9 mouse cellular contexts compared by ENCODE assay signal in the genomic region with DNA sequence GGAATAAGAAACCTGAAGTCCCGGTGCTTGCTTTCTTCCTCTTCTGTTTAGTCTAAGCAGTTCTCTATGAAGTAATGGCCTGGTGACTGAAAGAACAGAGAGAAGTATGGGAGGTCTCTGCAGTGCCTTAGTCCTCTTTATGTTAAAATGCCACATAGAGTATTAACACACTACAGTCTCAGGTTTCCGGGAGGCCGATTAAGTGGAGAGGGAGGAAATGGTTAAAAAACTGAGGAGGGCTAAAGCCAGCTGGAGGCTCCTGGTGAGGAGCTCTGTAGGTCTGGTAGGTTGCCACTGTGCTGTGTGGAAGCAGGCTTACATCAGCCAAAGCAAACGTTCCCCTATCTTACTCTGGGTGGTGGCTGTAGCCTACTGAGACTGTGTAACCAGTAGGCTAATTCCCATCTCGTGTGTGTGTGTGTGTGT. TPM values are rescaled to one million over a fixed set of nuclear protein-coding genes. Genes with fewer than 3 reads are reported as not detected.
DNase-seq lines count a peak whose midpoint lies in the region; ATAC-seq and TF ChIP-seq lines count a peak whose summit lies in the region.
"Had no signal": no experiment of that assay in that cellular context is flagged by ENCODE, and none has a peak within 500 bp of the region (broad histone marks: within the 10 kb centered on the region; RNA-seq: fewer than 3 reads in every experiment).

No protein-coding gene starts in this region.

- H3K4me1 ChIP-seq in bone marrow macrophage, adult 2 months (ENCODE audit: control insufficient read depth, insufficient read depth, low read length): peaks cover 63% of the 10 kb centered on the region
- H3K4me1 ChIP-seq in heart, embryonic 11.5 days (ENCODE audit: control insufficient read depth, insufficient read depth, low read length): peaks cover 49% of the 10 kb centered on the region
- H3K4me1 ChIP-seq in liver, embryonic 13.5 days (replicated peaks): peaks cover 38% of the 10 kb centered on the region

- H3K9me3 ChIP-seq in heart, embryonic 11.5 days (replicated peaks; ENCODE audit: control insufficient read depth, low read length): no peaks in the 10 kb centered on the region
- H3K9me3 ChIP-seq in liver, embryonic 13.5 days (replicated peaks): no peaks in the 10 kb centered on the region

- H3K27me3 ChIP-seq in heart, embryonic 11.5 days (ENCODE audit: control insufficient read depth, insufficient read depth, low read length): no peaks in the 10 kb centered on the region
- H3K27me3 ChIP-seq in liver, embryonic 13.5 days: no peaks in the 10 kb centered on the region

- no peak for TF ChIP-seq CTCF in gastrocnemius, adult 2 months (IDR thresholded peaks at IDR 0.05)
- TF ChIP-seq CTCF in bone marrow macrophage, adult 2 months (IDR thresholded peaks at IDR 0.05; ENCODE audit: low read depth, low read length): no peak

- H3K9ac ChIP-seq in heart, embryonic 11.5 days (ENCODE audit: low read depth, low read length): no peak overlapping the region
- H3K9ac ChIP-seq in liver, embryonic 13.5 days: no peak overlapping the region
- H3K9ac ChIP-seq: liver, embryonic 14.5 days had no signal

- peak overlapping the region; percentile 78 for H3K27ac ChIP-seq in gastrocnemius, adult 2 months
- peak overlapping the region; percentile 100 for H3K27ac ChIP-seq in bone marrow macrophage, adult 2 months (ENCODE audit: insufficient read depth, low read depth, low read length)
- H3K27ac ChIP-seq in heart, embryonic 11.5 days (ENCODE audit: low read depth, low read length): peak overlapping the region; percentile 12
- H3K27ac ChIP-seq in liver, embryonic 13.5 days: peak overlapping the region; percentile 39; the same call in 1 of the 2 replicates
- H3K27ac ChIP-seq: liver, embryonic 14.5 days had no signal

- 17% methylated on average over 5 of the region's 5 CpGs for WGBS in heart, embryonic 11.5 days (ENCODE audit: insufficient replicate concordance)
- 21% methylated on average over 5 of the region's 5 CpGs for WGBS in liver, embryonic 13.5 days (ENCODE audit: insufficient replicate concordance)

- intact Hi-C loops in gastrocnemius, adult 2 months (cut with DNase I): no loop called here

- no peak for TF ChIP-seq POLR2A in bone marrow macrophage, adult 2 months (IDR thresholded peaks at IDR 0.05; ENCODE audit: borderline replicate concordance, low read depth, low read length)

- ATAC-seq in heart, embryonic 11.5 days (replicated peaks; ENCODE audit: insufficient number of reproducible peaks, low FRiP score, low TSS enrichment): 0 out of 2 replicates have a peak, but pooled peaks have one; percentile 55
- ATAC-seq in liver, embryonic 13.5 days (ENCODE audit: low read depth): peak; percentile 60; the same call in 1 of the 2 replicates

- DNase-seq in gastrocnemius, adult 2 months: peak; percentile 65
- no peak for DNase-seq in gastrocnemius, adult 8-10 months (ENCODE audit: low spot score in 2 of 2)
- no peak for DNase-seq in liver, embryonic 13.5 days
- DNase-seq in urinary bladder, postnatal 10 days (ENCODE audit: low spot score): no peak
- no peak for DNase-seq in spleen, adult 12 weeks (ENCODE audit: low spot score)
- DNase-seq in T-cell, adult 2 months (ENCODE audit: low spot score): no peak

- H3K36me3 ChIP-seq in heart, embryonic 11.5 days (ENCODE audit: control insufficient read depth, insufficient read depth, low read length): no peaks in the 10 kb centered on the region
- no peaks in the 10 kb centered on the region for H3K36me3 ChIP-seq in liver, embryonic 13.5 days

- H3K4me2 ChIP-seq in heart, embryonic 11.5 days: no peak overlapping the region
- no peak overlapping the region for H3K4me2 ChIP-seq in liver, embryonic 13.5 days

- peak overlapping the region; percentile 35 for H3K4me3 ChIP-seq in gastrocnemius, adult 2 months
- peak overlapping the region; percentile 19 for H3K4me3 ChIP-seq in bone marrow macrophage, adult 2 months (ENCODE audit: insufficient read depth, low read length)
- H3K4me3 ChIP-seq in heart, embryonic 11.5 days (ENCODE audit: low read depth, low read length): no peak overlapping the region
- no peak overlapping the region for H3K4me3 ChIP-seq in liver, embryonic 13.5 days (replicated peaks)

RNA-seq across cellular contexts. Expression of a gene that starts 18.9 kb away (rescaled TPM):
- 10 to 100 TPM in 1 of 2 experiments, 1 to 10 TPM in 1; 9.7 to 10.8 TPM for total RNA-seq in gastrocnemius, adult 2 months (2021)
- total RNA-seq in gastrocnemius, adult 8-10 months (2022): 1 to 10 TPM; 7.6 to 9.3 (median 9.0) TPM
- 62.9 and 69.2 TPM in 2 replicates for polyA plus RNA-seq in bone marrow macrophage, adult 2 months (2012; ENCODE audit: insufficient read depth, insufficient read length, missing spikeins)
- polyA plus RNA-seq in heart, embryonic 11.5 days (2014; fragmentation: Nextera tagmentation; extraction: Ambion mirVana): 21.5 and 23.7 TPM in 2 replicates
- polyA plus RNA-seq in liver, embryonic 13.5 days (2015; fragmentation: Nextera tagmentation; extraction: Ambion mirVana): 7.5 and 10.4 TPM in 2 replicates

RNA-seq across cellular contexts. Expression of a gene that starts 19.8 kb away (rescaled TPM):
- total RNA-seq in gastrocnemius, adult 2 months (2021): 10 to 100 TPM; 23.7 to 26.6 TPM
- 10 to 100 TPM; 22.0 to 26.9 (median 22.7) TPM for total RNA-seq in gastrocnemius, adult 8-10 months (2022)
- polyA plus RNA-seq in bone marrow macrophage, adult 2 months (2012; ENCODE audit: insufficient read depth, insufficient read length, missing spikeins): 66.2 and 69.2 TPM in 2 replicates
- polyA plus RNA-seq in heart, embryonic 11.5 days (2014; fragmentation: Nextera tagmentation; extraction: Ambion mirVana): 31.7 and 39.5 TPM in 2 replicates
- 10.4 and 12.7 TPM in 2 replicates for polyA plus RNA-seq in liver, embryonic 13.5 days (2015; fragmentation: Nextera tagmentation; extraction: Ambion mirVana)

Comparison
In these comparisons a context has a peak if more than half of its experiments do, and no peak if none do; other contexts are left out.
1. H3K27ac ChIP-seq: peak in every context shown above with its lines; median percentile 100 in bone marrow macrophage, adult 2 months; 78 in gastrocnemius, adult 2 months; 39 in liver, embryonic 13.5 days; 12 in heart, embryonic 11.5 days.
2. H3K4me3 ChIP-seq: peak in gastrocnemius, adult 2 months (single experiment) and bone marrow macrophage, adult 2 months (single experiment); none in heart, embryonic 11.5 days (single experiment) and liver, embryonic 13.5 days (single experiment).